Mouse (Mus musculus) small intestine, adult 2 months (tissue): Measurements from ENCODE around the gene Lexm.

ENCODE experiments used
- CTCF ChIP-seq: fragments of 200-500 bp; IDR thresholded peaks from 2 replicates; pipeline ENCODE4 v1.5.1; 2012; ENCODE audit warnings: low read depth, mild to moderate bottlenecking, control low read depth, inconsistent platforms, low read length, moderate library complexity, mixed read lengths; ENCODE audit not compliant: insufficient replicate concordance, insufficient read length; ENCODE audit errors: extremely low read depth
- POLR2A ChIP-seq: fragments of 200-500 bp; IDR thresholded peaks from 2 replicates; pipeline ENCODE4 v1.6.1; 2012; ENCODE audit warnings: low read depth, mild to moderate bottlenecking, control low read depth, inconsistent platforms, low read length, moderate library complexity

GRCm38 (mm10) chr4:106630333-106631220 is 13.5 kb upstream of the Lexm start:
- TF ChIP-seq CTCF = peak; percentile 26; the same call in 1 of the 2 replicates
- no peak for TF ChIP-seq POLR2A
